Mouse (Mus musculus) stomach, embryonic 15.5 days (tissue): ENCODE measurements around the gene Pelp1. TPM values are rescaled to one million over a fixed set of nuclear protein-coding genes. Genes with fewer than 3 reads are reported as not detected.
"Not testable (repeated sequence)": the region's sequence is repeated elsewhere in the genome, so short reads cannot be mapped to it uniquely, and the experiment has no call there.

Experiments used
- ATAC-seq: fragments of 200-750 bp; cut with Nextera tagmentation; 2 replicates; pipeline ENCODE4 v1.8.0; 2017; ENCODE audit warnings: low read depth, moderate number of reproducible peaks, moderate TSS enrichment; ENCODE audit not compliant: insufficient read depth, low FRiP score
- H3K27ac ChIP-seq: fragments of 300-500 bp; sonication (generic); 2 replicates; pipeline ENCODE4 v1.5.1; 2015; ENCODE audit warnings: mild to moderate bottlenecking, inconsistent platforms
- H3K27me3 ChIP-seq: fragments of 300-500 bp; sonication (generic); replicated peaks from 2 replicates; pipeline ENCODE4 v1.6.1; 2015; ENCODE audit warnings: inconsistent platforms
- H3K36me3 ChIP-seq: fragments of 300-500 bp; sonication (generic); 2 replicates; pipeline ENCODE4 v1.6.1; 2015; ENCODE audit warnings: inconsistent platforms
- H3K4me1 ChIP-seq: fragments of 300-500 bp; sonication (generic); 2 replicates; pipeline ENCODE4 v1.6.1; 2015; ENCODE audit warnings: inconsistent platforms
- H3K4me2 ChIP-seq: fragments of 300-500 bp; sonication (generic); 2 replicates; pipeline ENCODE4 v1.6.1; 2015; ENCODE audit warnings: mild to moderate bottlenecking, inconsistent platforms
- H3K4me3 ChIP-seq: fragments of 300-500 bp; sonication (generic); replicated peaks from 2 replicates; pipeline ENCODE4 v1.5.1; 2015; ENCODE audit warnings: inconsistent platforms
- H3K9ac ChIP-seq: fragments of 300-500 bp; sonication (generic); 2 replicates; pipeline ENCODE4 v1.6.1; 2015; ENCODE audit warnings: inconsistent platforms
- H3K9me3 ChIP-seq: fragments of 300-500 bp; sonication (generic); 2 replicates; pipeline ENCODE4 v1.6.1; 2016; ENCODE audit warnings: inconsistent platforms
- WGBS: fragments of 180-500 bp; shearing (Covaris S2); methylation state at CpG from one replicate; pipeline ENCODE4 v1.1.7; 2015; 5-methylcytosine and 5-hydroxymethylcytosine counted together
- microRNA-seq: library from miRNA; unstranded; fragments of <30 nt; microRNA quantifications from one replicate; pipeline ENCODE4, GENCODE M21; 2016
- polyA plus RNA-seq: library from polyadenylated mRNA; unstranded; fragments of >200 nt; fragmentation: Nextera tagmentation; extraction: Ambion mirVana; gene quantifications from 2 replicates; pipeline ENCODE4 v1.2.1, GENCODE M21; 2015

Gene Pelp1
- polyA plus RNA-seq, 1 experiment from 2014 or later: 31.5 TPM

GRCm38 (mm10) chr11:70372849-70373557 is 36.8 kb downstream of the Pelp1 start:
- Histone ChIP-seq H3K4me2 (no peak overlapping the region), H3K9me3 (no peaks in the 10 kb centered on the region), H3K27ac (no peak overlapping the region), H3K4me3 (no peak overlapping the region), H3K4me1 (no peaks in the 10 kb centered on the region), H3K9ac (no peak overlapping the region), H3K27me3 (no peaks in the 10 kb centered on the region), H3K36me3 (no peaks in the 10 kb centered on the region)
- 67% methylated on average over 7 of the region's 7 CpGs for WGBS
- ATAC-seq: no peak

- H3K27me3 ChIP-seq: no peaks in the 10 kb centered on the region
- no peak overlapping the region for H3K9ac ChIP-seq
- no peak overlapping the region for H3K4me3 ChIP-seq
- H3K4me1 ChIP-seq: no peaks in the 10 kb centered on the region
- no peaks in the 10 kb centered on the region for H3K9me3 ChIP-seq
- H3K27ac ChIP-seq: no peak overlapping the region
- no peak overlapping the region for H3K4me2 ChIP-seq
- H3K36me3 ChIP-seq: no peaks in the 10 kb centered on the region
- ATAC-seq: no peak
Measured at GRCm38 (mm10) chr11:70372396-70372795, 37.4 kb downstream of the Pelp1 start.

GRCm38 (mm10) chr11:70368626-70369025 is 41.2 kb downstream of the Pelp1 start:
- not testable (repeated sequence) for H3K27ac ChIP-seq, H3K4me3 ChIP-seq, ATAC-seq, H3K4me2 ChIP-seq, H3K9me3 ChIP-seq, H3K4me1 ChIP-seq, H3K27me3 ChIP-seq, H3K36me3 ChIP-seq, H3K9ac ChIP-seq
- WGBS: 76% methylated on average over 2 of the region's 2 CpGs

- not testable (repeated sequence) for H3K9ac ChIP-seq, H3K4me3 ChIP-seq, H3K27ac ChIP-seq, H3K4me2 ChIP-seq, H3K9me3 ChIP-seq, H3K4me1 ChIP-seq, H3K27me3 ChIP-seq, H3K36me3 ChIP-seq, ATAC-seq
- WGBS: 76% methylated on average over 6 of the region's 6 CpGs
Measured at GRCm38 (mm10) chr11:70367701-70368100, 42.1 kb downstream of the Pelp1 start.

- Histone ChIP-seq H3K27me3 (peaks cover 43% of the 10 kb centered on the region), H3K4me2 (peak within 1 kb of the TSS; percentile 64), H3K36me3 (no peaks in the 10 kb centered on the region), H3K9ac (no peak within 1 kb of the TSS), H3K4me1 (0 out of 2 replicates have a peak, but pooled peaks cover 10% of the 10 kb centered on the region), H3K27ac (no peak within 1 kb of the TSS), H3K9me3 (no peaks in the 10 kb centered on the region), H3K4me3 (peak within 1 kb of the TSS; percentile 33)
- ATAC-seq: no peak
- 1% methylated on average over 19 of the region's 19 CpGs for WGBS
Measured at GRCm38 (mm10) chr11:70351868-70352267, 58.0 kb downstream of the Pelp1 start, which contains the start of gene Alox15. TSS of gene Alox15 (minus strand) at chr11:70352031.

GRCm38 (mm10) chr11:70348630-70349029 is 61.2 kb downstream of the Pelp1 start:
- no peak overlapping the region for H3K27ac ChIP-seq
- H3K9ac ChIP-seq: no peak overlapping the region
- WGBS: 83% methylated on average over 9 of the region's 9 CpGs
- H3K4me3 ChIP-seq: no peak overlapping the region
- peaks cover 43% of the 10 kb centered on the region for H3K27me3 ChIP-seq
- H3K4me1 ChIP-seq: 0 out of 2 replicates have a peak, but pooled peaks cover 10% of the 10 kb centered on the region
- no peak for ATAC-seq
- no peaks in the 10 kb centered on the region for H3K36me3 ChIP-seq
- no peaks in the 10 kb centered on the region for H3K9me3 ChIP-seq
- H3K4me2 ChIP-seq: no peak overlapping the region

GRCm38 (mm10) chr11:70347861-70348260 is 62.0 kb downstream of the Pelp1 start:
- ATAC-seq: no peak
- Histone ChIP-seq H3K9ac (no peak overlapping the region), H3K4me3 (no peak overlapping the region), H3K9me3 (no peaks in the 10 kb centered on the region), H3K36me3 (no peaks in the 10 kb centered on the region), H3K4me2 (no peak overlapping the region), H3K27ac (no peak overlapping the region), H3K4me1 (0 out of 2 replicates have a peak, but pooled peaks cover 10% of the 10 kb centered on the region), H3K27me3 (peaks cover 36% of the 10 kb centered on the region)
- WGBS: 77% methylated on average over 10 of the region's 10 CpGs

GRCm38 (mm10) chr11:70345546-70345945 is 64.3 kb downstream of the Pelp1 start:
- Histone ChIP-seq H3K9ac (no peak overlapping the region), H3K27ac (no peak overlapping the region), H3K36me3 (no peaks in the 10 kb centered on the region), H3K4me3 (no peak overlapping the region), H3K27me3 (peaks cover 16% of the 10 kb centered on the region; the same call in 1 of the 2 replicates), H3K4me1 (no peaks in the 10 kb centered on the region), H3K4me2 (no peak overlapping the region), H3K9me3 (no peaks in the 10 kb centered on the region)
- no peak for ATAC-seq
- 80% methylated on average over 8 of the region's 8 CpGs for WGBS

- no peak for ATAC-seq
- H3K9me3 ChIP-seq: no peaks in the 10 kb centered on the region
- H3K27me3 ChIP-seq: peaks cover 14% of the 10 kb centered on the region; the same call in 1 of the 2 replicates
- 74% methylated on average over 10 of the region's 10 CpGs for WGBS
- no peak overlapping the region for H3K27ac ChIP-seq
- H3K36me3 ChIP-seq: no peaks in the 10 kb centered on the region
- no peak overlapping the region for H3K4me3 ChIP-seq
- no peak overlapping the region for H3K9ac ChIP-seq
- no peak overlapping the region for H3K4me2 ChIP-seq
- no peaks in the 10 kb centered on the region for H3K4me1 ChIP-seq
Measured at GRCm38 (mm10) chr11:70345061-70345460, 64.8 kb downstream of the Pelp1 start.

Small RNAs within 50 kb of the gene (microRNA-seq; reads per million reads assigned to microRNA genes)
- gene Mir7115: not detected

Other genes starting within 250 kb of the Pelp1 start
- 1.4 and 2.4 TPM in 2 replicates for gene Slc16a11, start 197.3 kb downstream of the Pelp1 start, polyA plus RNA-seq
- gene Slc16a13, start 189.0 kb downstream of the Pelp1 start, polyA plus RNA-seq: 6.9 and 9.8 TPM in 2 replicates
- gene Bcl6b, start 180.2 kb downstream of the Pelp1 start, polyA plus RNA-seq: 10.9 and 13.6 TPM in 2 replicates
- 141 and 144 TPM in 2 replicates for gene 0610010K14Rik, start 172.1 kb downstream of the Pelp1 start, polyA plus RNA-seq
- gene Gm21988, start 170.2 kb downstream of the Pelp1 start, polyA plus RNA-seq: 8.7 and 11.0 TPM in 2 replicates
- gene Rnasek, start 170.2 kb downstream of the Pelp1 start, polyA plus RNA-seq: 196 and 222 TPM in 2 replicates
- 11.7 and 12.9 TPM in 2 replicates for gene Alox12, start 154.7 kb downstream of the Pelp1 start, polyA plus RNA-seq
- gene Alox12e, start 87.4 kb downstream of the Pelp1 start, polyA plus RNA-seq: 0.06 TPM in 1 of 2 replicates, not detected in the other
- 6.7 and 9.5 TPM in 2 replicates for gene Alox15, start 58.0 kb downstream of the Pelp1 start, polyA plus RNA-seq
- 15.0 and 19.4 TPM in 2 replicates for gene Arrb2, start 22.6 kb upstream of the Pelp1 start, polyA plus RNA-seq
- 36.1 and 40.6 TPM in 2 replicates for gene Med11, start 41.9 kb upstream of the Pelp1 start, polyA plus RNA-seq
- gene Zmynd15, start 49.4 kb upstream of the Pelp1 start, polyA plus RNA-seq: 0.73 and 0.75 TPM in 2 replicates
- gene Cxcl16, start 50.0 kb upstream of the Pelp1 start, polyA plus RNA-seq: 7.3 and 8.8 TPM in 2 replicates
- gene Tm4sf5, start 95.2 kb upstream of the Pelp1 start, polyA plus RNA-seq: 65.0 and 71.2 TPM in 2 replicates
- 0.62 TPM in 1 of 2 replicates, not detected in the other for gene Vmo1, start 104.6 kb upstream of the Pelp1 start, polyA plus RNA-seq
- 2.1 and 3.3 TPM in 2 replicates for gene Gltpd2, start 109.2 kb upstream of the Pelp1 start, polyA plus RNA-seq
- gene Psmb6, start 115.3 kb upstream of the Pelp1 start, polyA plus RNA-seq: 689 and 690 TPM in 2 replicates
- not detected in 2 replicates for gene Gm40193, start 122.9 kb upstream of the Pelp1 start, polyA plus RNA-seq
- gene Pld2, start 130.0 kb upstream of the Pelp1 start, polyA plus RNA-seq: 12.9 and 13.7 TPM in 2 replicates
- gene Mink1, start 152.8 kb upstream of the Pelp1 start, polyA plus RNA-seq: 14.9 and 15.9 TPM in 2 replicates
- 0.23 TPM in 1 of 2 replicates, not detected in the other for gene 4930544D05Rik, start 205.8 kb upstream of the Pelp1 start, polyA plus RNA-seq
- not detected in 2 replicates for gene Chrne, start 209.2 kb upstream of the Pelp1 start, polyA plus RNA-seq
- 0.09 and 0.19 TPM in 2 replicates for gene Gp1ba, start 229.1 kb upstream of the Pelp1 start, polyA plus RNA-seq
- 97.2 and 108 TPM in 2 replicates for gene Rnf167, start 237.2 kb upstream of the Pelp1 start, polyA plus RNA-seq
- gene Slc25a11, start 237.4 kb upstream of the Pelp1 start, polyA plus RNA-seq: 150 and 151 TPM in 2 replicates
- 1,701 and 2,042 TPM in 2 replicates for gene Pfn1, start 244.6 kb upstream of the Pelp1 start, polyA plus RNA-seq
- gene Eno3, start 247.2 kb upstream of the Pelp1 start, polyA plus RNA-seq: 13.9 and 16.6 TPM in 2 replicates